Mouse (Mus musculus) liver, postnatal 0 days (tissue): ENCODE measurements at regions not wholly inside any gene's neighbourhood (a gene's known extent, or its start where the extent isn't known, plus 50 kb on each side); places are given as distances from the start of the nearest gene placed in this dataset.

ENCODE experiments used
- ATAC-seq: fragments of 200-750 bp; cut with Nextera tagmentation; 2 replicates; pipeline ENCODE4 v1.8.0; 2017; ENCODE audit warnings: mild to moderate bottlenecking, moderate library complexity
- DNase-seq: peaks from one replicate; pipeline ENCODE4 v3.0.0-alpha.2; 2016
- H3K27ac ChIP-seq: fragments of 300-500 bp; sonication (generic); 2 replicates; pipeline ENCODE4 v1.5.1; 2014; ENCODE audit warnings: antibody characterized with exemption, moderate library complexity, mild to moderate bottlenecking, low read depth
- H3K27me3 ChIP-seq: fragments of 300-500 bp; sonication (generic); 2 replicates; pipeline ENCODE4 v1.6.1; 2014; ENCODE audit warnings: low read length, control low read depth, mixed read lengths; ENCODE audit not compliant: insufficient read depth
- H3K36me3 ChIP-seq: fragments of 300-500 bp; sonication (generic); replicated peaks from 2 replicates; pipeline ENCODE4 v1.6.1; 2014; ENCODE audit warnings: mild to moderate bottlenecking, control low read depth, low read length, moderate library complexity, mixed read lengths; ENCODE audit not compliant: insufficient read depth
- H3K4me1 ChIP-seq: fragments of 300-500 bp; sonication (generic); 2 replicates; pipeline ENCODE4 v1.6.1; 2014; ENCODE audit warnings: antibody characterized with exemption, mild to moderate bottlenecking, control low read depth; ENCODE audit not compliant: insufficient read depth
- H3K4me2 ChIP-seq: fragments of 300-500 bp; sonication (generic); 2 replicates; pipeline ENCODE4 v1.6.1; 2014; ENCODE audit warnings: low read depth, mild to moderate bottlenecking, low read length, moderate library complexity, mixed read lengths
- H3K4me3 ChIP-seq: fragments of 300-500 bp; sonication (generic); 2 replicates; pipeline ENCODE4 v1.5.1; 2014; ENCODE audit warnings: low read depth, low read length
- H3K9ac ChIP-seq: fragments of 300-500 bp; sonication (generic); replicated peaks from 2 replicates; pipeline ENCODE4 v1.6.1; 2014; ENCODE audit warnings: mild to moderate bottlenecking, moderate library complexity
- H3K9me3 ChIP-seq: fragments of 300-500 bp; sonication (generic); 2 replicates; pipeline ENCODE4 v1.6.1; 2016; ENCODE audit warnings: mild to moderate bottlenecking, control low read depth, low read length, mixed read lengths
- CTCF ChIP-seq: sonication (generic); IDR thresholded peaks from 2 replicates; pipeline ENCODE4 v1.5.1; 2016; ENCODE audit warnings: antibody characterized with exemption, low read depth
- EP300 ChIP-seq: IDR thresholded peaks from 2 replicates; pipeline ENCODE4 v1.6.1; 2016; ENCODE audit warnings: antibody characterized with exemption, low read depth, mild to moderate bottlenecking
- WGBS: fragments of 180-500 bp; shearing (Covaris S2); extraction: QIAGEN DNeasy Blood & Tissue Kit; methylation state at CpG from one replicate; pipeline ENCODE4 v1.1.7; 2014; ENCODE audit not compliant: insufficient replicate concordance; 5-methylcytosine and 5-hydroxymethylcytosine counted together

DNA sequence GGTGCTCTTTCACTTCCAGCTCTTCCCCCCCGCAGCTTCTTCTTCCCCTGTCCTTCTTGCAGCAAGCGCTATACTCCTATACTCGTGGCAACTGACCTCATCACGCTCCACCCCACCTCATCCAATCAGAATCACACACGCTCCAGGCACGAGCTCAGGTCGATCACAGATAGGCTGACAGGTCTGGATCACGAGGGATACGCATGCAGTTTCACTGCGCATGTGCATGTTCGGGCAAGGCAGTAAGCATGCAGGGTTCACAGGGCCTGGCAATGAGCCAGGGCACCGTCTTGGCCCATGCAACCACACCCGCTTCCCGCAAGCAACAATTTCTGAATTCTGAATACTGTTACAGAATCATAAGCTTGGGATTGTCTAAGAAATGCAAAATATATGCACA, 701.9 kb downstream of the Trib2 start:
- Histone ChIP-seq H3K9ac (no peak overlapping the region), H3K9me3 (no peaks in the 10 kb centered on the region), H3K36me3 (no peaks in the 10 kb centered on the region), H3K4me1 (no peaks in the 10 kb centered on the region), H3K27me3 (no peaks in the 10 kb centered on the region), H3K27ac (no peak overlapping the region), H3K4me3 (no peak overlapping the region), H3K4me2 (no peak overlapping the region)
- ATAC-seq (no peak), DNase-seq (no peak)
- 78% methylated on average over 14 of the region's 14 CpGs for WGBS
- TF ChIP-seq CTCF: no peak
- no peak for TF ChIP-seq EP300

DNA sequence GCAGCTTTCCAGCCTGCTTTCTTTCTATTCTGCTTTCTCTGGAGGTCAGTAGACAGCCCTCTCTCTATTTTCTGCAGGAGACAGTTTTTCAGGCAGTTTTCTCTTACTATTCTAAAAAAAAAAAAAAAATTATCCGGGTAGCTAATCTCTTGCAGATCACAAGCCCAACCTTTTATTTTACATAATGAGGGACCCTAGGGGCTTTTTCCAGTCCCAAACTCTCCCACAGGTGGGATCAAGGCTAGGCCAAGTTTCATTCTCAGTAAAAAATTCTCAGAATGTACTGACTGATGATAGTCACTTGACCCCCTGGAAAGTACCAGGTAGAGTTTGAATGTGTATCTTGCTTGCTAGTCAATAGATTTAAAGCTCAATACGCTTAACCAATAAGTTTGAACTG, 705.7 kb downstream of the Trib2 start:
- Histone ChIP-seq H3K9ac (no peak overlapping the region), H3K4me1 (no peaks in the 10 kb centered on the region), H3K4me3 (no peak overlapping the region), H3K27me3 (no peaks in the 10 kb centered on the region), H3K9me3 (no peaks in the 10 kb centered on the region), H3K4me2 (no peak overlapping the region), H3K27ac (no peak overlapping the region), H3K36me3 (no peaks in the 10 kb centered on the region)
- ATAC-seq: no peak
- DNase-seq: no peak
- TF ChIP-seq CTCF: no peak
- WGBS: 56% methylated on average over 2 of the region's 2 CpGs

DNA sequence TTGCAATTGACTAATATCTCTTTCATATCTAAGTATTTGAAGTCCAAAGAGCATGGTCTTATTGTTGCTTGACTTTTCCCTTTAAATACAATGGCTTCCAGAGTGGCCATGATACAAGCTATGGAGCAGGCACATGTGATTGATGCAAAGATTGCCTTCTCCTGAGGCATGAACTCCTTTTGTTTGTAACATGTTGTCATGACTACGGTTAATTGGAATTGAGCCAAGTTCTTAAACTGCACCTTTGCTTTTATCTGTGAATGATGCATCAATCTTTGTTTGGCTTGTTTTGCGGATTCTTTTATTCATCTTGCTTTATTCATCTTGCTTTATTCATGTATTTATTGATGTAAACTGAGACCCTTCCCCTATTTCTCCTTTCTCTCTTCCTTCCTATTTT, 711.8 kb downstream of the Trib2 start:
- 73% methylated on average over 2 of the region's 2 CpGs for WGBS
- no peak for TF ChIP-seq CTCF
- no peak for TF ChIP-seq EP300
- DNase-seq: no peak

DNA sequence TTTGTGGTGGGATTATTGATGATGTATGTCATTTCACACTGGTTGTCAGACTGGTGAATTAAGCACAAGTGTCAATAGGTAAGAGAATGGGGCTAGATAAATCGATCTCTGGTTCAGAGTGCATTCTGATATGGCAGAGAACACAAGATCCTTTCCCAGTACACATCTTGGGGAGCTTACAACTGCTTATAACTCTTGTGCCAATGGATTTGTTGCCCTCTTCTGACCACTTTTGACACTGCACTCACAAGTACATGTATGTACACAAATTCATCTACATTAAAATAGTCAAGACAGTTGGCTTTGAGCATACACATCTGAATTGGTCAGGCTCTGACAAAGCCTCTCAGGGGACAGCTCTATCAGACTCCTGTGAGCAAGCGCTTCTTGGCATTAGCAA, 738.1 kb downstream of the Trib2 start:
- Histone ChIP-seq H3K4me3 (no peak overlapping the region), H3K4me1 (no peaks in the 10 kb centered on the region), H3K9ac (no peak overlapping the region), H3K9me3 (no peaks in the 10 kb centered on the region), H3K27me3 (no peaks in the 10 kb centered on the region), H3K36me3 (no peaks in the 10 kb centered on the region), H3K27ac (no peak overlapping the region), H3K4me2 (no peak overlapping the region)
- no peak for DNase-seq
- TF ChIP-seq EP300 (no peak), CTCF (no peak)
- no peak for ATAC-seq
- WGBS: 64% methylated on average over 2 of the region's 2 CpGs

More for the DNA sequence above, 711.8 kb downstream of the Trib2 start:
- no peak for ATAC-seq
- Histone ChIP-seq H3K4me1 (no peaks in the 10 kb centered on the region), H3K4me3 (no peak overlapping the region), H3K9ac (no peak overlapping the region), H3K36me3 (no peaks in the 10 kb centered on the region), H3K9me3 (no peaks in the 10 kb centered on the region), H3K27me3 (no peaks in the 10 kb centered on the region), H3K4me2 (no peak overlapping the region), H3K27ac (no peak overlapping the region)

DNA sequence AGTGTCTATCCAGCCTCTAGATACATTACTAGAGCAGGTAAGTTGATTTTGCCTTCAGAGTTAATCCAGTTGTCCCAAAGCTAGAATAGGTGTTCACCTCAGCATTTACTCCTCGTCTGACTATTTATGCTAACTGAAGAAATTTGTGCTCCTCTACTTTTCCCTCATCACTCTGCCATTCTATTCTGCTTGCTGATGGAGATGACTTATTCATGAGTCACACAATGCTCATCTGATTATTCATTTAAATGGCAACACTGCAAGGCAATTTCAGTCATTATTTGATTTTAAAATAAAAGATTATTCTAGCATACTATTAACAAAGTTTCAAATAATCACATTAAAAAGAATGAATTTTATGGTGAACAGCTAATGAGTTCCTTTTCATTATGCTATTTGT, 752.4 kb downstream of the Trib2 start:
- TF ChIP-seq EP300 (no peak), CTCF (no peak)
- Histone ChIP-seq H3K4me2 (no peak overlapping the region), H3K9ac (no peak overlapping the region), H3K27me3 (no peaks in the 10 kb centered on the region), H3K9me3 (no peaks in the 10 kb centered on the region), H3K4me3 (no peak overlapping the region), H3K36me3 (no peaks in the 10 kb centered on the region), H3K27ac (no peak overlapping the region), H3K4me1 (no peaks in the 10 kb centered on the region)
- DNase-seq: no peak
- 62% methylated on average over 1 of the region's 1 CpGs for WGBS
- ATAC-seq: no peak

DNA sequence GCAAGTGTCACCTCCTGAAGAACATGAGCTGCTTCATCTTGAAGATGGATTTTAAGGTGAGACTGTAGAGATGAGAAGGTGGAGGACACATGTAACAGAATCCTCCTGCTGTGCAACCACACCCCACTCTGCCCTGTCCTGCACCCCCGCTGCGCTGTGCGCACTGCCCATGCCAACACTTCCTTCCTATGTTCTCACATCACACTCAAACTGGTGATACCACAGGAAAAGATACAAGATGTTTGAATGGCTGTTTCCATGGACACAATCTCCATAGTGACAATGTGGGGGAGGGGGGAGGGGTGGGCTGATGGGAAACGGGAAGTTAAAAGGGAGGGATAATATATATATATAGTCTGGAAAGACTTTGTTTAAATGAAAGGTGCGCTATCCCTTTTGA, 765.3 kb downstream of the Trib2 start:
- H3K4me3 ChIP-seq: no peak overlapping the region
- DNase-seq: no peak
- ATAC-seq: no peak
- H3K9me3 ChIP-seq: no peaks in the 10 kb centered on the region
- 85% methylated on average over 5 of the region's 5 CpGs for WGBS
- H3K4me2 ChIP-seq: no peak overlapping the region
- H3K27ac ChIP-seq: no peak overlapping the region
- no peaks in the 10 kb centered on the region for H3K27me3 ChIP-seq
- no peak overlapping the region for H3K9ac ChIP-seq
- H3K36me3 ChIP-seq: no peaks in the 10 kb centered on the region
- H3K4me1 ChIP-seq: no peaks in the 10 kb centered on the region
- no peak for TF ChIP-seq CTCF
- no peak for TF ChIP-seq EP300

DNA sequence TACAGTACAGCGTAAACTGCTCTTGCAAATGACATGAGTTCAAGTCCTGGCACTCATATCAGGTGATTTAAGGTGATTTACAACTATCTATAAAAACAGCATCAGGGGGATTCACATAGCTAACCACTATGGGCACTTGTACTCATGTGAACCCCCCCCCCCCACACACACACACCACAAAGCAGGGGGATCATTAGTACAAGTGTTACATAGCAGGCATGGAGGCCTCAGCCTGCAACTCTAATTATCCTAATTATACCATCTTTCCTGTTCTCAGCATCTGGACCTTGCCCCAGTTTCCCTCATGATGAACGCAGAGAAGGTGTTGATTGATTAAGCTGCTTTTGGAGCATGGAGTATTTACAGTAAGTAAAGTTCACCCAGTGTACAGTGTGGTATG, 773.5 kb downstream of the Trib2 start:
- no peaks in the 10 kb centered on the region for H3K9me3 ChIP-seq
- no peaks in the 10 kb centered on the region for H3K36me3 ChIP-seq
- no peak overlapping the region for H3K4me2 ChIP-seq
- no peak overlapping the region for H3K27ac ChIP-seq
- no peak overlapping the region for H3K9ac ChIP-seq
- ATAC-seq (no peak), DNase-seq (no peak)
- H3K4me1 ChIP-seq: no peaks in the 10 kb centered on the region
- 86% methylated on average over 2 of the region's 2 CpGs for WGBS
- H3K4me3 ChIP-seq: no peak overlapping the region
- no peak for TF ChIP-seq EP300
- H3K27me3 ChIP-seq: no peaks in the 10 kb centered on the region
